Mouse (Mus musculus): ENCODE data around the gene Cgrrf1. TPM values are rescaled to one million over a fixed set of nuclear protein-coding genes. Genes with fewer than 3 reads are reported as not detected.
"Not testable (repeated sequence)": the region's sequence is repeated elsewhere in the genome, so short reads cannot be mapped to it uniquely, and the experiment has no call there.

The Cgrrf1 gene
- polyA plus RNA-seq, 1 experiment from 2014 or later, result 35.2 TPM

- H3K9me3 ChIP-seq (ENCODE audit: control insufficient read depth, low read length), result no peaks in the 10 kb centered on the region
- H3K27me3 ChIP-seq (ENCODE audit: control insufficient read depth, insufficient read depth, low read length), result no peaks in the 10 kb centered on the region
- ATAC-seq (ENCODE audit: insufficient number of reproducible peaks, low FRiP score, low TSS enrichment, low read depth), result no peak
- DNase-seq (ENCODE audit: low spot score), result no peak
- peaks cover 7% of the 10 kb centered on the region; the same call in 1 of the 2 replicates for H3K36me3 ChIP-seq (ENCODE audit: control insufficient read depth, insufficient read depth, low read length)
- 92% methylated on average over 8 of the region's 8 CpGs for WGBS
- peaks cover 5% of the 10 kb centered on the region for H3K4me1 ChIP-seq (ENCODE audit: control insufficient read depth, insufficient read depth, low read length)
- no peak overlapping the region for H3K4me2 ChIP-seq (ENCODE audit: low read depth, severe bottlenecking)
- H3K9ac ChIP-seq (ENCODE audit: low read length), result no peak overlapping the region
- H3K4me3 ChIP-seq (ENCODE audit: low read depth, low read length), result no peak overlapping the region
- no peak overlapping the region for H3K27ac ChIP-seq (replicated peaks; ENCODE audit: low read depth, low read length)
Measured at GRCm38 (mm10) chr14:46816916-46817622, 14.9 kb upstream of the Cgrrf1 start.

- Histone ChIP-seq H3K9ac (ENCODE audit: low read length) (no peak overlapping the region), H3K4me2 (ENCODE audit: low read depth, severe bottlenecking) (no peak overlapping the region), H3K9me3 (ENCODE audit: control insufficient read depth, low read length) (no peaks in the 10 kb centered on the region), H3K27me3 (ENCODE audit: control insufficient read depth, insufficient read depth, low read length) (no peaks in the 10 kb centered on the region), H3K4me1 (ENCODE audit: control insufficient read depth, insufficient read depth, low read length) (peaks cover 5% of the 10 kb centered on the region), H3K36me3 (ENCODE audit: control insufficient read depth, insufficient read depth, low read length) (peaks cover 6% of the 10 kb centered on the region; the same call in 1 of the 2 replicates), H3K4me3 (ENCODE audit: low read depth, low read length) (no peak overlapping the region), H3K27ac (replicated peaks; ENCODE audit: low read depth, low read length) (no peak overlapping the region)
- ATAC-seq (ENCODE audit: insufficient number of reproducible peaks, low FRiP score, low TSS enrichment, low read depth), result no peak
- DNase-seq (ENCODE audit: low spot score), result no peak
- WGBS, result 94% methylated on average over 7 of the region's 7 CpGs
Measured at GRCm38 (mm10) chr14:46818743-46819142, 13.2 kb upstream of the Cgrrf1 start.

GRCm38 (mm10) chr14:46819961-46820360, 12.0 kb upstream of the Cgrrf1 start:
- DNase-seq (ENCODE audit: low spot score); H3K4me2 ChIP-seq (ENCODE audit: low read depth, severe bottlenecking); ATAC-seq (ENCODE audit: insufficient number of reproducible peaks, low FRiP score, low TSS enrichment, low read depth); H3K27me3 ChIP-seq (ENCODE audit: control insufficient read depth, insufficient read depth, low read length); H3K27ac ChIP-seq (replicated peaks; ENCODE audit: low read depth, low read length); H3K4me1 ChIP-seq (ENCODE audit: control insufficient read depth, insufficient read depth, low read length); H3K9me3 ChIP-seq (ENCODE audit: control insufficient read depth, low read length); H3K9ac ChIP-seq (ENCODE audit: low read length); H3K36me3 ChIP-seq (ENCODE audit: control insufficient read depth, insufficient read depth, low read length); H3K4me3 ChIP-seq (ENCODE audit: low read depth, low read length): not testable (repeated sequence)
- WGBS, result 90% methylated on average over 5 of the region's 6 CpGs

- Histone ChIP-seq H3K9ac (ENCODE audit: low read length) (peak overlapping the region; percentile 87), H3K27ac (replicated peaks; ENCODE audit: low read depth, low read length) (peak overlapping the region; percentile 81), H3K9me3 (ENCODE audit: control insufficient read depth, low read length) (no peaks in the 10 kb centered on the region), H3K4me2 (ENCODE audit: low read depth, severe bottlenecking) (peak overlapping the region; percentile 63), H3K4me3 (ENCODE audit: low read depth, low read length) (peak overlapping the region; percentile 85), H3K4me1 (ENCODE audit: control insufficient read depth, insufficient read depth, low read length) (peaks cover 5% of the 10 kb centered on the region), H3K27me3 (ENCODE audit: control insufficient read depth, insufficient read depth, low read length) (no peaks in the 10 kb centered on the region), H3K36me3 (ENCODE audit: control insufficient read depth, insufficient read depth, low read length) (no peaks in the 10 kb centered on the region)
- DNase-seq (ENCODE audit: low spot score), result no peak
- WGBS, result under 1% methylated on average over 11 of the region's 11 CpGs
- ATAC-seq (ENCODE audit: insufficient number of reproducible peaks, low FRiP score, low TSS enrichment, low read depth), result no peak
Measured at GRCm38 (mm10) chr14:46821271-46821872, 10.6 kb upstream of the Cgrrf1 start.

GRCm38 (mm10) chr14:46821873-46822716, 9.8 kb upstream of the Cgrrf1 start, which contains the start of gene Gmfb:
Gene Gmfb (minus strand): TSS chr14:46822242.
- peak; percentile 96 for DNase-seq (ENCODE audit: low spot score)
- Histone ChIP-seq H3K27me3 (ENCODE audit: control insufficient read depth, insufficient read depth, low read length) (no peaks in the 10 kb centered on the region), H3K9me3 (ENCODE audit: control insufficient read depth, low read length) (no peaks in the 10 kb centered on the region), H3K36me3 (ENCODE audit: control insufficient read depth, insufficient read depth, low read length) (no peaks in the 10 kb centered on the region), H3K4me1 (ENCODE audit: control insufficient read depth, insufficient read depth, low read length) (peaks cover 5% of the 10 kb centered on the region), H3K27ac (replicated peaks; ENCODE audit: low read depth, low read length) (peak within 1 kb of the TSS; percentile 81), H3K4me3 (ENCODE audit: low read depth, low read length) (peak within 1 kb of the TSS; percentile 85), H3K9ac (ENCODE audit: low read length) (peak within 1 kb of the TSS; percentile 87), H3K4me2 (ENCODE audit: low read depth, severe bottlenecking) (peak within 1 kb of the TSS; percentile 63)
- WGBS, result under 1% methylated on average over 62 of the region's 65 CpGs
- peak; percentile 92 for ATAC-seq (ENCODE audit: insufficient number of reproducible peaks, low FRiP score, low TSS enrichment, low read depth)

GRCm38 (mm10) chr14:46823996-46824395, 7.9 kb upstream of the Cgrrf1 start:
- H3K4me2 ChIP-seq (ENCODE audit: low read depth, severe bottlenecking), result no peak overlapping the region
- peaks cover 5% of the 10 kb centered on the region for H3K4me1 ChIP-seq (ENCODE audit: control insufficient read depth, insufficient read depth, low read length)
- H3K27me3 ChIP-seq (ENCODE audit: control insufficient read depth, insufficient read depth, low read length), result no peaks in the 10 kb centered on the region
- no peak overlapping the region for H3K4me3 ChIP-seq (ENCODE audit: low read depth, low read length)
- H3K36me3 ChIP-seq (ENCODE audit: control insufficient read depth, insufficient read depth, low read length), result no peaks in the 10 kb centered on the region
- ATAC-seq (ENCODE audit: insufficient number of reproducible peaks, low FRiP score, low TSS enrichment, low read depth) (no peak), DNase-seq (ENCODE audit: low spot score) (no peak)
- 87% methylated on average over 2 of the region's 2 CpGs for WGBS
- no peak overlapping the region for H3K9ac ChIP-seq (ENCODE audit: low read length)
- no peak overlapping the region for H3K27ac ChIP-seq (replicated peaks; ENCODE audit: low read depth, low read length)
- no peaks in the 10 kb centered on the region for H3K9me3 ChIP-seq (ENCODE audit: control insufficient read depth, low read length)

GRCm38 (mm10) chr14:46827430-46827829, 4.5 kb upstream of the Cgrrf1 start:
- H3K27ac ChIP-seq (replicated peaks; ENCODE audit: low read depth, low read length), result no peak overlapping the region
- ATAC-seq (ENCODE audit: insufficient number of reproducible peaks, low FRiP score, low TSS enrichment, low read depth) (no peak), DNase-seq (ENCODE audit: low spot score) (no peak)
- 66% methylated on average over 1 of the region's 1 CpGs for WGBS
- no peaks in the 10 kb centered on the region for H3K27me3 ChIP-seq (ENCODE audit: control insufficient read depth, insufficient read depth, low read length)
- H3K4me1 ChIP-seq (ENCODE audit: control insufficient read depth, insufficient read depth, low read length), result no peaks in the 10 kb centered on the region; the same call in 1 of the 2 replicates
- H3K4me3 ChIP-seq (ENCODE audit: low read depth, low read length), result no peak overlapping the region
- no peak overlapping the region for H3K4me2 ChIP-seq (ENCODE audit: low read depth, severe bottlenecking)
- H3K9ac ChIP-seq (ENCODE audit: low read length), result no peak overlapping the region
- H3K36me3 ChIP-seq (ENCODE audit: control insufficient read depth, insufficient read depth, low read length), result no peaks in the 10 kb centered on the region
- no peaks in the 10 kb centered on the region for H3K9me3 ChIP-seq (ENCODE audit: control insufficient read depth, low read length)

- H3K27me3 ChIP-seq (ENCODE audit: control insufficient read depth, insufficient read depth, low read length), result no peaks in the 10 kb centered on the region
- DNase-seq (ENCODE audit: low spot score), result no peak
- no peaks in the 10 kb centered on the region for H3K9me3 ChIP-seq (ENCODE audit: control insufficient read depth, low read length)
- H3K4me3 ChIP-seq (ENCODE audit: low read depth, low read length), result peak overlapping the region; percentile 78
- no peaks in the 10 kb centered on the region for H3K36me3 ChIP-seq (ENCODE audit: control insufficient read depth, insufficient read depth, low read length)
- peak overlapping the region; percentile 69 for H3K4me2 ChIP-seq (ENCODE audit: low read depth, severe bottlenecking)
- no peak overlapping the region for H3K9ac ChIP-seq (ENCODE audit: low read length)
- H3K4me1 ChIP-seq (ENCODE audit: control insufficient read depth, insufficient read depth, low read length), result no peaks in the 10 kb centered on the region; the same call in 1 of the 2 replicates
- 7% methylated on average over 4 of the region's 4 CpGs for WGBS
- H3K27ac ChIP-seq (replicated peaks; ENCODE audit: low read depth, low read length), result no peak overlapping the region
- ATAC-seq (ENCODE audit: insufficient number of reproducible peaks, low FRiP score, low TSS enrichment, low read depth), result no peak
Measured at GRCm38 (mm10) chr14:46831295-46831694, 630 bp upstream of the Cgrrf1 start.
